Mouse (Mus musculus): ENCODE results near the gene Fam221b. TPM values are rescaled to one million over a fixed set of nuclear protein-coding genes. Genes with fewer than 3 reads are reported as not detected.

Fam221b gene
- total RNA-seq, 1 experiment = 9.3 TPM

DNA sequence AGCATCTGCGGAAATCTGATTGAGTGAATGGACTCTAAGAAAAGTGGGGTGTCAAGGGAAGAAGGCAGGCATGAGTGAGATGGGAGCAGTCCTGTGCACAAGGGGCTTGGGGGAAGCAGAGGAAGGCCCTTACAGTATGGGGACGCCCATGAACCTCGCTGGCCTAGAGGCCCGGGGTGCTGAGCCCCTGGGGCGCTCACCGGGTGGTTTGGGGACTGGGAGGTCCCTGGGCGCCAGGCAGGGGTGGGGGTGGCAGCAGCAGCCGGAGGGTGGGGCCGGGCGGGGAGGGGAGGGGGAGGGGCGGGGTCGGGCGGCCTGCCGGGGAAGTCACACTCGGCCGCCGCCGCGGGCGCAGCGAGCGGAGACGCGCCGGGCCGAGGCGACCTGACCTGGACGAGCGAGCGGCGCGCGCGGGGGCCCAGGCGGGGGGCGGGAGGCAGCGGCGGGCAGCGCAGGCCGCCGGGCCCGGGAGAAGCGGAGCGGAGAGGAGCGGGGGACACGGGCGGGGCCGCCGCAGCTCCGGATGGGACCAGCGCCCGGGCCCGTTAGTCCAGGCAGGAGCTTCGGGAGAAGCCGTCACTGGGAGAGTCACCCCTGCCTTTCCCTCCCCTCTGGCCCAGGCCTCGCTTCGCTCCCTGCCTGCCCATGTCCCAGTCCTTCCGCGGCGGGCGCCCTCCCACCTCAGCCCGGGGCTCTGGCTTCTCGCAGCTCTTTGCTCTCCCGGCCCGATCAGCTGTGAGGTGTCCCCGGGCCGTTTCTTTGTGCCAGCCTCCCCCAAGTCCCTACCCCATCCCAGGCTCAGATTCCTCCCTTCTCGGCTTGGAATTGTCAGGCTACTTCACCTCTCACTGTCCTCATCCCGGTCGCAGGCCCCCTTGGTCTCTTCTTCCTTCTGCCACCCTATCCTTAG is 37.6 kb downstream of the Fam221b start, which contains the start of gene Npr2:
Gene Npr2 (plus strand): TSS at position 890 of the 910 bp plus-strand sequence.
- Histone ChIP-seq H3K9ac (ENCODE audit: insufficient read depth, low read depth, low read length, poor library complexity, severe bottlenecking) (peak within 1 kb of the TSS; percentile 78), H3K9me3 (ENCODE audit: control insufficient read depth, insufficient read depth, low read depth, low read length) (no peaks in the 10 kb centered on the region), H3K4me1 (ENCODE audit: control insufficient read depth in 2 of 2, insufficient read depth in 2 of 2, low read length in 2 of 2, poor library complexity in 1 of 2) (peaks cover 0 to 13% of the 10 kb centered on the region in 2 experiments; a peak in 1 of 4 replicates), H3K27ac (ENCODE audit: insufficient read depth, low read depth, low read length, poor library complexity, severe bottlenecking) (no peak within 1 kb of the TSS), H3K4me3 (ENCODE audit: insufficient read depth in 1 of 2, low read depth in 1 of 2, low read length in 2 of 2, poor library complexity in 1 of 2, severe bottlenecking in 1 of 2) (peak within 1 kb of the TSS; percentile 79 to 84), H3K36me3 (ENCODE audit: control insufficient read depth, insufficient read depth, low read length, poor library complexity, severe bottlenecking) (no peaks in the 10 kb centered on the region)
- no peak for TF ChIP-seq ZNF384 (IDR thresholded peaks at IDR 0.05; ENCODE audit: low read depth, low read length)
- no peak for TF ChIP-seq HCFC1 (IDR thresholded peaks at IDR 0.05; ENCODE audit: borderline replicate concordance, insufficient read depth, low read length)
- TF ChIP-seq CHD2 (IDR thresholded peaks at IDR 0.05; ENCODE audit: low read depth, low read length) = no peak
- no peak for TF ChIP-seq MAFK (IDR thresholded peaks at IDR 0.05; ENCODE audit: insufficient read depth, low read depth, low read length)
- no peak for TF ChIP-seq ZC3H11A (IDR thresholded peaks at IDR 0.05; ENCODE audit: borderline replicate concordance, low read depth, low read length)
- in situ Hi-C loops (cut with MboI; ENCODE audit: low sequenced_read_pairs in 2 of 2, unreplicated experiment in 2 of 2) = no loop called here
- DNase-seq (ENCODE audit: low read depth, low spot score) = no peak

GRCm38 (mm10) chr4:43630671-43631045 is 38.3 kb downstream of the Fam221b start:
- TF ChIP-seq CHD2 (IDR thresholded peaks at IDR 0.05; ENCODE audit: low read depth, low read length) = no peak
- TF ChIP-seq ZC3H11A (IDR thresholded peaks at IDR 0.05; ENCODE audit: borderline replicate concordance, low read depth, low read length) = no peak
- no peak for TF ChIP-seq MAFK (IDR thresholded peaks at IDR 0.05; ENCODE audit: insufficient read depth, low read depth, low read length)
- TF ChIP-seq HCFC1 (IDR thresholded peaks at IDR 0.05; ENCODE audit: borderline replicate concordance, insufficient read depth, low read length) = no peak
- no peak for TF ChIP-seq ZNF384 (IDR thresholded peaks at IDR 0.05; ENCODE audit: low read depth, low read length)
- Histone ChIP-seq H3K36me3 (ENCODE audit: control insufficient read depth, insufficient read depth, low read length, poor library complexity, severe bottlenecking) (no peaks in the 10 kb centered on the region), H3K9me3 (ENCODE audit: control insufficient read depth, insufficient read depth, low read depth, low read length) (no peaks in the 10 kb centered on the region), H3K4me1 (ENCODE audit: control insufficient read depth in 2 of 2, insufficient read depth in 2 of 2, low read length in 2 of 2, poor library complexity in 1 of 2) (peaks cover 0 to 13% of the 10 kb centered on the region in 2 experiments; a peak in 1 of 4 replicates), H3K4me3 (ENCODE audit: insufficient read depth in 1 of 2, low read depth in 1 of 2, low read length in 2 of 2, poor library complexity in 1 of 2, severe bottlenecking in 1 of 2) (no peak overlapping the region), H3K9ac (ENCODE audit: insufficient read depth, low read depth, low read length, poor library complexity, severe bottlenecking) (no peak overlapping the region), H3K27ac (ENCODE audit: insufficient read depth, low read depth, low read length, poor library complexity, severe bottlenecking) (no peak overlapping the region)
- in situ Hi-C loops (cut with MboI; ENCODE audit: low sequenced_read_pairs in 2 of 2, unreplicated experiment in 2 of 2) = no loop called here
- DNase-seq (ENCODE audit: low read depth, low spot score) = no peak

- Histone ChIP-seq H3K4me3 (ENCODE audit: insufficient read depth in 1 of 2, low read depth in 1 of 2, low read length in 2 of 2, poor library complexity in 1 of 2, severe bottlenecking in 1 of 2) (no peak overlapping the region), H3K9ac (ENCODE audit: insufficient read depth, low read depth, low read length, poor library complexity, severe bottlenecking) (no peak overlapping the region), H3K27ac (ENCODE audit: insufficient read depth, low read depth, low read length, poor library complexity, severe bottlenecking) (no peak overlapping the region), H3K36me3 (ENCODE audit: control insufficient read depth, insufficient read depth, low read length, poor library complexity, severe bottlenecking) (no peaks in the 10 kb centered on the region), H3K9me3 (ENCODE audit: control insufficient read depth, insufficient read depth, low read depth, low read length) (no peaks in the 10 kb centered on the region), H3K4me1 (ENCODE audit: control insufficient read depth in 2 of 2, insufficient read depth in 2 of 2, low read length in 2 of 2, poor library complexity in 1 of 2) (peaks cover 0 to 13% of the 10 kb centered on the region in 2 experiments; a peak in 1 of 4 replicates)
- DNase-seq (ENCODE audit: low read depth, low spot score) = peak; percentile 79
- in situ Hi-C loops (cut with MboI; ENCODE audit: low sequenced_read_pairs in 2 of 2, unreplicated experiment in 2 of 2) = no loop called here
- TF ChIP-seq ZC3H11A (IDR thresholded peaks at IDR 0.05; ENCODE audit: borderline replicate concordance, low read depth, low read length) (peak; percentile 20; the same call in 1 of the 2 replicates), ZNF384 (IDR thresholded peaks at IDR 0.05; ENCODE audit: low read depth, low read length) (no peak)
Observed at GRCm38 (mm10) chr4:43630030-43630581, 38.8 kb downstream of the Fam221b start.

DNA sequence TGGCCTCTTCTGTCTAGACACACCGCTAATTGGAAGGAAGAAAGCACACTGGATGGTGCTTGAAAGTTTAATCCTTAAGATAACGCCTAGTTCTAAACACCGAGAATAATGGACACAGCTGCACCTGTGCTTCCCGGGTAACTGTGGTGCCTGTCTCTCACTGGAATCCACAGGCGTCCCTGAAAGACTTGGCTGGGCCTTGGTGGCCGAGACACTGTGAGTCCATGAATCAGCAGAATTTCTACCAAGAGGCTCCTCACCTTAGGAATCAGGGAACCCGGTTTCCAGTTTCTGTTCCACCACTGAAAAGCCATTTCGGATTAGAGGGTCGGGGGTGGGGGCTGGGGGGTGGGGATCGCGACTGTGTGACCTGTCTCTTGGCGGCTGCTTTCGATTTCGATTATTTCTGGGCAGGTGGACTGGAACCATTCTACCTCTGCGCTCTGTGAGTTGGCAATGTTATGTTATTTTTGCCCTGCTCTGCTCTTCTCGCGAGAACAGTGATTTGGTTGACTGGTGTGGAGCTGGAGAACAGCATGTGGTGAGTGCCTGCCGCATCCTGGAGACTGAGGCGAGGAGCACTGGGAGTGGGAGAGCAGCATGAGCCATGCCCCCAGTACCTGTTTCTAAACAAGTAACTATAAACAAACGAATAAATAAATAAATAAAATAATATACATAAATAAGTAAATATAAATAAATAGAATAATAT is 39.7 kb downstream of the Fam221b start:
- H3K27ac ChIP-seq (ENCODE audit: insufficient read depth, low read depth, low read length, poor library complexity, severe bottlenecking) = no peak overlapping the region
- H3K9ac ChIP-seq (ENCODE audit: insufficient read depth, low read depth, low read length, poor library complexity, severe bottlenecking) = peak overlapping the region; percentile 6; the same call in 1 of the 2 replicates
- no peak overlapping the region for H3K4me3 ChIP-seq (ENCODE audit: insufficient read depth in 1 of 2, low read depth in 1 of 2, low read length in 2 of 2, poor library complexity in 1 of 2, severe bottlenecking in 1 of 2)
- peaks cover 0 to 13% of the 10 kb centered on the region in 2 experiments; a peak in 1 of 4 replicates for H3K4me1 ChIP-seq (ENCODE audit: control insufficient read depth in 2 of 2, insufficient read depth in 2 of 2, low read length in 2 of 2, poor library complexity in 1 of 2)
- H3K9me3 ChIP-seq (ENCODE audit: control insufficient read depth, insufficient read depth, low read depth, low read length) = no peaks in the 10 kb centered on the region
- DNase-seq (ENCODE audit: low read depth, low spot score) = no peak
- TF ChIP-seq ZC3H11A (IDR thresholded peaks at IDR 0.05; ENCODE audit: borderline replicate concordance, low read depth, low read length) (no peak), CHD2 (IDR thresholded peaks at IDR 0.05; ENCODE audit: low read depth, low read length) (peak; percentile 93), HCFC1 (IDR thresholded peaks at IDR 0.05; ENCODE audit: borderline replicate concordance, insufficient read depth, low read length) (no peak), MAFK (IDR thresholded peaks at IDR 0.05; ENCODE audit: insufficient read depth, low read depth, low read length) (0 out of 2 replicates have a peak, but pooled peaks have one; percentile 31), ZNF384 (IDR thresholded peaks at IDR 0.05; ENCODE audit: low read depth, low read length) (no peak)
- in situ Hi-C loops (cut with MboI; ENCODE audit: low sequenced_read_pairs in 2 of 2, unreplicated experiment in 2 of 2) = no loop called here
- H3K36me3 ChIP-seq (ENCODE audit: control insufficient read depth, insufficient read depth, low read length, poor library complexity, severe bottlenecking) = no peaks in the 10 kb centered on the region
